Mouse (Mus musculus) thymus, adult 2 months (tissue): ENCODE measurements around the gene Rtp4.

ENCODE experiments used
- CTCF ChIP-seq: fragments of 200-500 bp; IDR thresholded peaks from 2 replicates; pipeline ENCODE4 v1.5.1; 2012; ENCODE audit warnings: mild to moderate bottlenecking, control low read depth, low read length, moderate library complexity, borderline replicate concordance; ENCODE audit not compliant: control insufficient read depth, poor library complexity, insufficient read depth; ENCODE audit errors: extremely low read depth
- POLR2A ChIP-seq: fragments of 200-500 bp; IDR thresholded peaks from 2 replicates; pipeline ENCODE4 v1.6.1; 2012; ENCODE audit warnings: mild to moderate bottlenecking, low read length, control low read depth, moderate library complexity; ENCODE audit not compliant: control insufficient read depth, poor library complexity, insufficient read depth; ENCODE audit errors: extremely low read depth

DNA sequence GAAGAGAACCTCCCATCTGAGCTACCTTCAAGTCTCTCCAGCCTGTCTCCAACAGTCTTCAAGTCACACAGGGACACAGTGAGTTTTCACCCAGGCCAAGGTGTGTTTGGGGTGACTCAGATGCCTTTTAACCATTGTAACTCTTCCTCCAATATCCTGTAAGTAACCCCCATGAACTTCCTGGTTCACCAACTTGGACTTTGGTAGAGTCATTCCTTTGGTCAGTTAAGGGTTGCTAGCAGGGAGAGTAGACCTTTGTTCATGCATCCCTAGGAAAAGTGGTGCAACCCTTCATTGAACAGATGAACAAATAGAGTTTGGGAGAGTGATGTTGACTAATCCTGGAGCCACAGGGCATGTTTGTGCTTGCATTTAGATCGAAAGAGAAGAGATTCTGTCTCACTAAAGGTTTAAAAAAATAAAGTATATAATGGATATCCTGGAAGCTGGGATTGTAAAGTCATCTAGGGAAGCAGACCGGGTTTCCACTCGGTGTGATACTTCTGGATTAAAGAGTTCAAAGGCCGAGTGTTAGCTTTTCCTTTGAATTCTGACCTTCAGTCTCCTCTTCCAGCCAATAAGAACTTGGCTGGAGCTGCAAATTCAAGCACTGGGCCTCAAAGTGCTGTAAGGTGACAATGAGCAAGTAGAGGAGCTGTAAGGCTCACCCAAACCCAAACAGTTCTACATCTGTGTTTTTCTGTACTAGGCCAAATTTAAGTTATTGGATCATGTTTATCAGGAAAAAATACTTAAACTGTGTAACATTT, 8.7 kb upstream of the Rtp4 start:
- TF ChIP-seq POLR2A (no peak), CTCF (no peak)
